Mouse (Mus musculus) CH12.LX (cell line): ENCODE results near the gene Ppp2r2d. TPM values are rescaled to one million over a fixed set of nuclear protein-coding genes. Genes with fewer than 3 reads are reported as not detected.
A peak's percentile ranks its signal among the peaks of the same experiment; 100 is the strongest.

Source experiments
- DNase-seq: peaks from one replicate; pipeline ENCODE4 v3.0.0-alpha.2; 2013; ENCODE audit errors: extremely low read depth
- H3K27ac ChIP-seq: 2 replicates; pipeline ENCODE4 v1.5.1; 2012; ENCODE audit warnings: low read depth, mild to moderate bottlenecking, control low read depth, moderate library complexity; ENCODE audit not compliant: insufficient read depth
- H3K27me3 ChIP-seq: replicated peaks from 2 replicates; pipeline ENCODE3; 2012; ENCODE audit warnings: inconsistent platforms
- H3K36me3 ChIP-seq, 2 experiments: replicated peaks in 1 of 2; 2 replicates each; pipeline versions ENCODE3 to v1.6.1; 2012; ENCODE audit warnings: inconsistent platforms in 1 of 2, low read length in 1 of 2, mild to moderate bottlenecking in 1 of 2, mixed read lengths in 1 of 2, moderate library complexity in 1 of 2; ENCODE audit not compliant: control insufficient read depth in 1 of 2, insufficient read depth in 1 of 2
- H3K4me1 ChIP-seq, 2 experiments: 2 replicates each; pipeline ENCODE4 v1.6.1; 2012; ENCODE audit warnings: inconsistent platforms in 1 of 2, moderate library complexity in 1 of 2; ENCODE audit not compliant: insufficient read depth in 2 of 2, control insufficient read depth in 1 of 2
- H3K4me2 ChIP-seq: 2 replicates; pipeline ENCODE4 v1.6.1; 2012; ENCODE audit warnings: low read depth, mild to moderate bottlenecking, control low read depth; ENCODE audit not compliant: poor library complexity, insufficient read depth, severe bottlenecking
- H3K4me3 ChIP-seq, 3 experiments: fragments of 150-350 bp in 1 of 3; sonication (generic) in 1 of 3; replicated peaks in 1 of 3; 2 replicates each; pipeline versions ENCODE3 to v1.5.1; 2011 to 2012; ENCODE audit warnings: low read depth in 2 of 3, low read length in 2 of 3, mild to moderate bottlenecking in 2 of 3, moderate library complexity in 2 of 3, control low read depth in 1 of 3, improper control_type of control experiment in 1 of 3, inconsistent platforms in 1 of 3, mixed read lengths in 1 of 3; ENCODE audit not compliant: poor library complexity in 1 of 3
- H3K79me2 ChIP-seq: replicated peaks from 2 replicates; pipeline ENCODE4 v1.6.1; 2012; ENCODE audit warnings: mild to moderate bottlenecking, moderate library complexity; ENCODE audit not compliant: control insufficient read depth, poor library complexity, insufficient read depth, severe bottlenecking; ENCODE audit errors: extremely low read depth
- H3K9ac ChIP-seq: 2 replicates; pipeline ENCODE4 v1.6.1; 2012; ENCODE audit warnings: low read depth, mild to moderate bottlenecking, control low read depth, moderate library complexity; ENCODE audit not compliant: insufficient read depth
- H3K9me3 ChIP-seq: replicated peaks from 2 replicates; pipeline ENCODE3; 2012; ENCODE audit warnings: low read length, inconsistent platforms, mixed read lengths
- CHD1 ChIP-seq: IDR thresholded peaks from 2 replicates; pipeline ENCODE4 v1.6.1; 2012; ENCODE audit warnings: low read depth, low read length, improper control_type of control experiment, inconsistent platforms
- CHD2 ChIP-seq: IDR thresholded peaks from 2 replicates; pipeline ENCODE4 v1.6.1; 2011; ENCODE audit warnings: low read length, improper control_type of control experiment
- E2F4 ChIP-seq: IDR thresholded peaks from 2 replicates; pipeline ENCODE4 v1.6.1; 2011; ENCODE audit warnings: low read depth, low read length, improper control_type of control experiment; ENCODE audit not compliant: insufficient replicate concordance
- ELF1 ChIP-seq: IDR thresholded peaks from 2 replicates; pipeline ENCODE4 v1.6.1; 2014; ENCODE audit warnings: low read depth, mild to moderate bottlenecking, inconsistent platforms, low read length, improper control_type of control experiment
- GABPA ChIP-seq: IDR thresholded peaks from 2 replicates; pipeline ENCODE4 v1.6.1; 2012; ENCODE audit warnings: low read depth, low read length, improper control_type of control experiment, inconsistent platforms; ENCODE audit not compliant: insufficient replicate concordance
- HCFC1 ChIP-seq: IDR thresholded peaks from 2 replicates; pipeline ENCODE4 v1.6.1; 2012; ENCODE audit warnings: low read depth, mild to moderate bottlenecking, inconsistent platforms, low read length, improper control_type of control experiment
- KAT2A ChIP-seq: IDR thresholded peaks from 2 replicates; pipeline ENCODE4 v1.6.1; 2012; ENCODE audit warnings: low read length, improper control_type of control experiment, inconsistent platforms; ENCODE audit not compliant: insufficient replicate concordance
- MAX ChIP-seq: IDR thresholded peaks from 2 replicates; pipeline ENCODE4 v1.6.1; 2011; ENCODE audit warnings: low read length, improper control_type of control experiment
- MEF2A ChIP-seq: IDR thresholded peaks from 2 replicates; pipeline ENCODE4 v1.6.1; 2014; ENCODE audit warnings: low read depth, mild to moderate bottlenecking, inconsistent platforms, low read length, improper control_type of control experiment, borderline replicate concordance
- MXI1 ChIP-seq: IDR thresholded peaks from 2 replicates; pipeline ENCODE4 v1.6.1; 2011; ENCODE audit warnings: mild to moderate bottlenecking, low read depth, low read length, improper control_type of control experiment
- MYC ChIP-seq: IDR thresholded peaks from 2 replicates; pipeline ENCODE4 v1.6.1; 2011; ENCODE audit warnings: low read depth, mild to moderate bottlenecking, improper control_type of control experiment, low read length
- NELFE ChIP-seq: IDR thresholded peaks from 2 replicates; pipeline ENCODE4 v1.6.1; 2011; ENCODE audit warnings: low read depth, low read length, improper control_type of control experiment
- NRF1 ChIP-seq: IDR thresholded peaks from 2 replicates; pipeline ENCODE4 v1.6.1; 2014; ENCODE audit warnings: low read depth, mild to moderate bottlenecking, inconsistent platforms, low read length, improper control_type of control experiment, moderate library complexity
- PAX5 ChIP-seq: IDR thresholded peaks from 2 replicates; pipeline ENCODE4 v1.6.1; 2012; ENCODE audit warnings: low read length, inconsistent platforms, mixed read lengths
- POLR2A ChIP-seq: IDR thresholded peaks from 2 replicates; pipeline ENCODE4 v1.6.1; 2011; ENCODE audit warnings: low read depth, mild to moderate bottlenecking, improper control_type of control experiment, low read length
- POLR2AphosphoS2 ChIP-seq: IDR thresholded peaks from 2 replicates; pipeline ENCODE4 v1.6.1; 2011; ENCODE audit warnings: low read depth, low read length, improper control_type of control experiment
- RCOR1 ChIP-seq: conservative IDR thresholded peaks from 2 replicates; pipeline ENCODE4 v1.6.1; 2012; ENCODE audit warnings: low read depth, mild to moderate bottlenecking, inconsistent platforms, low read length, improper control_type of control experiment
- SIN3A ChIP-seq: IDR thresholded peaks from 2 replicates; pipeline ENCODE4 v1.6.1; 2012; ENCODE audit warnings: low read length, improper control_type of control experiment, inconsistent platforms
- SMC3 ChIP-seq: IDR thresholded peaks from 2 replicates; pipeline ENCODE4 v1.6.1; 2011; ENCODE audit warnings: low read depth, low read length, improper control_type of control experiment
- TBP ChIP-seq: conservative IDR thresholded peaks from 2 replicates; pipeline ENCODE4 v1.6.1; 2011; ENCODE audit warnings: low read depth, low read length, improper control_type of control experiment
- TCF12 ChIP-seq: IDR thresholded peaks from 2 replicates; pipeline ENCODE4 v1.6.1; 2014; ENCODE audit warnings: low read depth, mild to moderate bottlenecking, inconsistent platforms, low read length, improper control_type of control experiment
- UBTF ChIP-seq: IDR thresholded peaks from 2 replicates; pipeline ENCODE4 v1.6.1; 2012; ENCODE audit warnings: low read depth, mild to moderate bottlenecking, inconsistent platforms, low read length, improper control_type of control experiment, moderate library complexity
- USF2 ChIP-seq: conservative IDR thresholded peaks from 2 replicates; pipeline ENCODE4 v1.6.1; 2011; ENCODE audit warnings: low read depth, low read length, improper control_type of control experiment
- ZKSCAN1 ChIP-seq: IDR thresholded peaks from 2 replicates; pipeline ENCODE4 v1.6.1; 2012; ENCODE audit warnings: low read depth, inconsistent platforms, low read length, improper control_type of control experiment, borderline replicate concordance
- ZNF384 ChIP-seq: IDR thresholded peaks from 2 replicates; pipeline ENCODE4 v1.6.1; 2012; ENCODE audit warnings: low read depth, low read length, improper control_type of control experiment, inconsistent platforms
- dilution Hi-C: fragments of 300-500 bp; cut with MboI; formaldehyde crosslinking; loops from 2 replicates; pipeline ENCODE4 v1.14.3; 2020; ENCODE audit warnings: low sequenced_read_pairs; ENCODE audit not compliant: extremely low pct_unique_long_range_greater_than_20kb, extremely low pct_ligation_motif_present
- in situ Hi-C: fragments of 300-500 bp; cut with MboI; formaldehyde crosslinking; loops from 3 replicates; pipeline ENCODE4 v1.14.3; 2019; ENCODE audit warnings: low sequenced_read_pairs, low pct_ligation_motif_present, low pct_unique_long_range_greater_than_20kb, mixed read lengths
- polyA plus RNA-seq: library from polyadenylated mRNA; unstranded; fragments of >175 nt; gene quantifications from 2 replicates; pipeline ENCODE4 v1.2.1, GENCODE M21; 2012; ENCODE audit warnings: low read depth; ENCODE audit not compliant: insufficient read length
- total RNA-seq, 2 experiments: library from RNA; depleted of rRNA; stranded (reverse); fragments of 300-350 nt in 1 of 2; fragments of >200 nt in 1 of 2; gene quantifications; 2 replicates each; pipeline ENCODE4 v1.2.3; 2012 to 2014

The Ppp2r2d gene
- total and polyA plus RNA-seq, 3 experiments, result 24.3 to 54.1 (median 46.0) TPM

GRCm38 (mm10) chr7:138824423-138824822, 21.5 kb upstream of the Ppp2r2d start:
- Histone ChIP-seq H3K4me1 (no peaks in the 10 kb centered on the region), H3K9me3 (peaks cover 5% of the 10 kb centered on the region), H3K4me2 (no peak overlapping the region), H3K27ac (no peak overlapping the region), H3K4me3 (no peak overlapping the region), H3K27me3 (peaks cover 68% of the 10 kb centered on the region), H3K79me2 (no peaks in the 10 kb centered on the region), H3K36me3 (no peaks in the 10 kb centered on the region), H3K9ac (no peak overlapping the region)
- in situ Hi-C loops, result no loop called here
- TF ChIP-seq PAX5 (no peak), POLR2A (no peak), GABPA (no peak), KAT2A (no peak), TCF12 (no peak), ZNF384 (no peak), RCOR1 (no peak), MEF2A (no peak), CHD1 (no peak), NELFE (no peak), SMC3 (no peak), POLR2AphosphoS2 (no peak), USF2 (no peak), UBTF (no peak), MAX (no peak), MXI1 (no peak), CHD2 (no peak)
- dilution Hi-C loops, result no loop called here
- no peak for DNase-seq

- in situ Hi-C loops, result loop anchor here (25.0 kb wide), 1 partner anchor 1338 kb away; no protein-coding TSS in a partner anchor
- Histone ChIP-seq H3K4me3 (no peak overlapping the region), H3K27ac (no peak overlapping the region), H3K4me1 (no peaks in the 10 kb centered on the region), H3K79me2 (no peaks in the 10 kb centered on the region), H3K9ac (no peak overlapping the region), H3K4me2 (peak overlapping the region; percentile 6; the same call in 1 of the 2 replicates), H3K9me3 (peaks cover 3% of the 10 kb centered on the region), H3K36me3 (no peaks in the 10 kb centered on the region), H3K27me3 (peaks cover 62% of the 10 kb centered on the region)
- DNase-seq, result no peak
- TF ChIP-seq NELFE (no peak), NRF1 (no peak), HCFC1 (no peak), POLR2A (no peak), ZNF384 (no peak), E2F4 (no peak), ZKSCAN1 (no peak), CHD2 (no peak), MYC (no peak), TBP (no peak), ELF1 (no peak), SIN3A (no peak), MEF2A (no peak)
- dilution Hi-C loops, result no loop called here
Measured at GRCm38 (mm10) chr7:138824995-138825756, 20.7 kb upstream of the Ppp2r2d start.
